Mouse (Mus musculus): ENCODE data around the gene Sfxn5.

DNA sequence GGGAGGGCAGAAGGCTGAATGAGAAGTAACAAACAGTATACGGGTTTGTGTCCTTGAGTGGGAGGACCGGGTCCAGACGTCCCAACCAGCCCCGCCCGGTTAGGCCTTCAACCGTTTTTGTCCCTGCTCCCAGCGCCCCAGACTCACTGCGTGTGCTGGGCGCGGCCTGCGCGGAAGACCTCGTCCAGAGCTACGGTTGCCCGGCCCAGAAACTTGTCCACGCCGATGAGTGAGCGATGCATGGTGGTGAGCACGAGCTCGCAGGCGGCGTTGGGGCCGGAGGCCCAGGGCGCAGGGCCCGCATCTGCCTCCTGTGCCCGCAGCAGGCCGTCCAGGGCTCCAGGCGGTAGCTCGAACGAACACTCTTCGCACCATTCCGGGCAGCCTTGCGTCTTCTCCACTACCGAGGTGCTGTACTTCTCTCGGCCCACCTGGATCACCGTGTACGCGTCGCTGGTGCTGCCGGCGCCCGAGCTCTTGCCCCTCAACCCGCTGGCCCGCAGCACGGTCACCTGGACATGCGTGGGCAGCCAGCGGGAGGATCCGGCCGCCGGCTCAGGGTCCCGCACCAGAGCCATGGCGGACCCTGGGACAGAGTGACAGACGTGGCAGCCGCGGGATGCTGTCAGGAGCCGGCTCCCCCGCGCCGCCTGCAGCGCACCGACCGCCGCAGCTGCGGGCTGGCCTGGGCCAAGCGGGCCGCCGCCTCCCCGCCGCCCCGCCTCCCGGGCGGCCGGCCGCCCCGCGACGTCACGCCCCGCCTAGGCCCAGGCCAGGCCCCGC, 40.9 kb upstream of the Sfxn5 start, which contains the start of gene Rab11fip5:
- TF ChIP-seq CTCF (IDR thresholded peaks at IDR 0.05; ENCODE audit: extremely low read depth, insufficient read depth, low read length) (no peak), POLR2A (IDR thresholded peaks at IDR 0.05; ENCODE audit: extremely low read depth, insufficient read depth, low read length) (no peak; the same call in 1 of the 2 replicates)

Measured in cortical plate, adult 2 months (tissue).